Mouse (Mus musculus) myocyte (in vitro differentiated cells): ENCODE data around the gene Otop3.

ENCODE experiments used
- CEBPB ChIP-seq: IDR thresholded peaks from 2 replicates; pipeline ENCODE4 v1.6.1; 2011; ENCODE audit warnings: mild to moderate bottlenecking, moderate library complexity; ENCODE audit not compliant: poor library complexity, insufficient read depth, severe bottlenecking
- E2F4 ChIP-seq: IDR thresholded peaks from one replicate; pipeline ENCODE4 v1.6.1; 2011; ENCODE audit warnings: mild to moderate bottlenecking, control low read depth, moderate library complexity; ENCODE audit not compliant: insufficient read depth
- MAX ChIP-seq: IDR thresholded peaks from one replicate; pipeline ENCODE4 v1.6.1; 2011; ENCODE audit warnings: low read depth, mild to moderate bottlenecking, control low read depth
- MYOD1 ChIP-seq, 3 experiments: IDR thresholded peaks; one replicate each; pipeline ENCODE4 v1.6.1; 2011; ENCODE audit warnings: control low read depth in 2 of 3, low read depth in 2 of 3, mild to moderate bottlenecking in 2 of 3, moderate library complexity in 1 of 3; ENCODE audit not compliant: insufficient read length in 2 of 3, control insufficient read depth in 1 of 3
- POLR2A ChIP-seq: IDR thresholded peaks from one replicate; pipeline ENCODE4 v1.6.1; 2011; ENCODE audit warnings: low read depth, mild to moderate bottlenecking, control low read depth, moderate library complexity; ENCODE audit not compliant: insufficient read length
- POLR2AphosphoS2 ChIP-seq: IDR thresholded peaks from one replicate; pipeline ENCODE4 v1.6.1; 2011; ENCODE audit warnings: low read depth, control low read depth; ENCODE audit not compliant: insufficient read length
- REST ChIP-seq: IDR thresholded peaks from one replicate; pipeline ENCODE4 v1.6.1; 2011; ENCODE audit warnings: mild to moderate bottlenecking, control low read depth, moderate library complexity; ENCODE audit not compliant: insufficient read depth, insufficient read length
- SRF ChIP-seq: IDR thresholded peaks from one replicate; pipeline ENCODE4 v1.6.1; 2011; ENCODE audit warnings: low read depth; ENCODE audit not compliant: control insufficient read depth, insufficient read length
- TCF12 ChIP-seq: IDR thresholded peaks from one replicate; pipeline ENCODE4 v1.6.1; 2011; ENCODE audit warnings: mild to moderate bottlenecking, control low read depth; ENCODE audit not compliant: poor library complexity, insufficient read depth, severe bottlenecking
- TCF3 ChIP-seq: IDR thresholded peaks from one replicate; pipeline ENCODE4 v1.6.1; 2011; ENCODE audit warnings: low read depth, control low read depth; ENCODE audit not compliant: insufficient read length
- USF1 ChIP-seq: IDR thresholded peaks from one replicate; pipeline ENCODE4 v1.6.1; 2011; ENCODE audit warnings: low read depth, mild to moderate bottlenecking, control low read depth, moderate library complexity

GRCm38 (mm10) chr11:115288305-115288704, 46.2 kb upstream of the Otop3 start:
- TF ChIP-seq POLR2A (no peak), E2F4 (no peak), SRF (no peak), POLR2AphosphoS2 (no peak), MAX (no peak), CEBPB (no peak), USF1 (no peak), TCF12 (no peak), MYOD1 (IDR thresholded peaks at IDR 0.05; ENCODE audit: control insufficient read depth in 1 of 3, insufficient read length in 2 of 3, low read depth in 2 of 3) (no peak), TCF3 (no peak), REST (no peak)
